Mouse (Mus musculus): ENCODE data around the gene Lhfp. TPM values are rescaled to one million over a fixed set of nuclear protein-coding genes. Genes with fewer than 3 reads are reported as not detected.

Gene Lhfp
- total and polyA plus RNA-seq, 3 experiments: 51.4 to 79.4 (median 53.5) TPM

- intact Hi-C loops (cut with DNase I): no loop called here
- Histone ChIP-seq H3K4me3 (no peak overlapping the region), H3K36me3 (ENCODE audit: control insufficient read depth, insufficient read depth, low read length) (no peaks in the 10 kb centered on the region)
Observed at GRCm38 (mm10) chr3:53139205-53139604, 97.9 kb downstream of the Lhfp start.

GRCm38 (mm10) chr3:53139642-53140041 is 98.3 kb downstream of the Lhfp start:
- H3K27ac ChIP-seq: no peak overlapping the region
- 79% methylated on average over 5 of the region's 5 CpGs for WGBS
- no peak for DNase-seq
- 0 out of 2 replicates have a peak, but pooled peaks cover 2% of the 10 kb centered on the region for H3K79me2 ChIP-seq (replicated peaks; ENCODE audit: control insufficient read depth, insufficient read depth, low read length)
- no peak overlapping the region for H3K9ac ChIP-seq (ENCODE audit: low read depth, low read length)
- no peaks in the 10 kb centered on the region for H3K36me3 ChIP-seq (ENCODE audit: control insufficient read depth, insufficient read depth, low read length)
- intact Hi-C loops (cut with DNase I): no loop called here
- H3K4me1 ChIP-seq (ENCODE audit: control insufficient read depth, insufficient read depth, low read length): no peaks in the 10 kb centered on the region
- TF ChIP-seq EP300 (IDR thresholded peaks at IDR 0.05; ENCODE audit: insufficient read depth, low read depth, low read length): no peak
- TF ChIP-seq POLR2A (IDR thresholded peaks at IDR 0.05; ENCODE audit: insufficient read depth, low read depth, low read length): no peak
- no peak for TF ChIP-seq CTCF (IDR thresholded peaks at IDR 0.05)
- H3K27me3 ChIP-seq (ENCODE audit: control insufficient read depth, insufficient read depth, low read length): no peaks in the 10 kb centered on the region
- no peak overlapping the region for H3K4me3 ChIP-seq

More at GRCm38 (mm10) chr3:53139205-53139604, 97.9 kb downstream of the Lhfp start:
- H3K79me2 ChIP-seq (replicated peaks; ENCODE audit: control insufficient read depth, insufficient read depth, low read length): 0 out of 2 replicates have a peak, but pooled peaks cover 2% of the 10 kb centered on the region
- no peak overlapping the region for H3K9ac ChIP-seq (ENCODE audit: low read depth, low read length)
- H3K27me3 ChIP-seq (ENCODE audit: control insufficient read depth, insufficient read depth, low read length): no peaks in the 10 kb centered on the region
- H3K27ac ChIP-seq: no peak overlapping the region
- DNase-seq: no peak
- no peaks in the 10 kb centered on the region for H3K4me1 ChIP-seq (ENCODE audit: control insufficient read depth, insufficient read depth, low read length)
- no peak for TF ChIP-seq EP300 (IDR thresholded peaks at IDR 0.05; ENCODE audit: insufficient read depth, low read depth, low read length)

GRCm38 (mm10) chr3:53142528-53142927 is 101.2 kb downstream of the Lhfp start:
- Histone ChIP-seq H3K36me3 (ENCODE audit: control insufficient read depth, insufficient read depth, low read length) (no peaks in the 10 kb centered on the region), H3K4me3 (no peak overlapping the region), H3K27me3 (ENCODE audit: control insufficient read depth, insufficient read depth, low read length) (no peaks in the 10 kb centered on the region), H3K27ac (no peak overlapping the region), H3K9ac (ENCODE audit: low read depth, low read length) (no peak overlapping the region), H3K79me2 (replicated peaks; ENCODE audit: control insufficient read depth, insufficient read depth, low read length) (0 out of 2 replicates have a peak, but pooled peaks cover 2% of the 10 kb centered on the region), H3K4me1 (ENCODE audit: control insufficient read depth, insufficient read depth, low read length) (no peaks in the 10 kb centered on the region)
- intact Hi-C loops (cut with DNase I): no loop called here
- DNase-seq: peak; percentile 34 to 52
- 66% methylated on average over 9 of the region's 9 CpGs for WGBS
- no peak for TF ChIP-seq POLR2A (IDR thresholded peaks at IDR 0.05; ENCODE audit: insufficient read depth, low read depth, low read length)
- TF ChIP-seq CTCF (IDR thresholded peaks at IDR 0.05): no peak
- no peak for TF ChIP-seq EP300 (IDR thresholded peaks at IDR 0.05; ENCODE audit: insufficient read depth, low read depth, low read length)

- Histone ChIP-seq H3K4me1 (ENCODE audit: control insufficient read depth, insufficient read depth, low read length) (no peaks in the 10 kb centered on the region), H3K36me3 (ENCODE audit: control insufficient read depth, insufficient read depth, low read length) (no peaks in the 10 kb centered on the region), H3K27me3 (ENCODE audit: control insufficient read depth, insufficient read depth, low read length) (no peaks in the 10 kb centered on the region), H3K79me2 (replicated peaks; ENCODE audit: control insufficient read depth, insufficient read depth, low read length) (no peaks in the 10 kb centered on the region), H3K4me3 (no peak overlapping the region), H3K9ac (ENCODE audit: low read depth, low read length) (no peak overlapping the region), H3K27ac (no peak overlapping the region)
- intact Hi-C loops (cut with DNase I): no loop called here
- DNase-seq: no peak
- 59% methylated on average over 2 of the region's 2 CpGs for WGBS
- TF ChIP-seq POLR2A (IDR thresholded peaks at IDR 0.05; ENCODE audit: insufficient read depth, low read depth, low read length) (no peak), CTCF (IDR thresholded peaks at IDR 0.05) (no peak), EP300 (IDR thresholded peaks at IDR 0.05; ENCODE audit: insufficient read depth, low read depth, low read length) (no peak)
Observed at GRCm38 (mm10) chr3:53145526-53145925, 104.2 kb downstream of the Lhfp start.

GRCm38 (mm10) chr3:53145946-53146345 is 104.6 kb downstream of the Lhfp start:
- Histone ChIP-seq H3K4me1 (ENCODE audit: control insufficient read depth, insufficient read depth, low read length) (no peaks in the 10 kb centered on the region), H3K79me2 (replicated peaks; ENCODE audit: control insufficient read depth, insufficient read depth, low read length) (no peaks in the 10 kb centered on the region), H3K36me3 (ENCODE audit: control insufficient read depth, insufficient read depth, low read length) (peaks cover 2% of the 10 kb centered on the region), H3K27ac (no peak overlapping the region), H3K9ac (ENCODE audit: low read depth, low read length) (no peak overlapping the region), H3K4me3 (no peak overlapping the region), H3K27me3 (ENCODE audit: control insufficient read depth, insufficient read depth, low read length) (no peaks in the 10 kb centered on the region)
- no peak for DNase-seq
- WGBS: 57% methylated on average over 5 of the region's 5 CpGs
- TF ChIP-seq CTCF (IDR thresholded peaks at IDR 0.05): no peak
- TF ChIP-seq POLR2A (IDR thresholded peaks at IDR 0.05; ENCODE audit: insufficient read depth, low read depth, low read length): no peak
- no peak for TF ChIP-seq EP300 (IDR thresholded peaks at IDR 0.05; ENCODE audit: insufficient read depth, low read depth, low read length)
- intact Hi-C loops (cut with DNase I): no loop called here

GRCm38 (mm10) chr3:53147001-53147400 is 105.7 kb downstream of the Lhfp start:
- no peak overlapping the region for H3K9ac ChIP-seq (ENCODE audit: low read depth, low read length)
- no peak overlapping the region for H3K27ac ChIP-seq
- H3K36me3 ChIP-seq (ENCODE audit: control insufficient read depth, insufficient read depth, low read length): peaks cover 3% of the 10 kb centered on the region
- 89% methylated on average over 5 of the region's 5 CpGs for WGBS
- TF ChIP-seq POLR2A (IDR thresholded peaks at IDR 0.05; ENCODE audit: insufficient read depth, low read depth, low read length): no peak
- no peak for TF ChIP-seq EP300 (IDR thresholded peaks at IDR 0.05; ENCODE audit: insufficient read depth, low read depth, low read length)
- TF ChIP-seq CTCF (IDR thresholded peaks at IDR 0.05): no peak
- no peaks in the 10 kb centered on the region for H3K4me1 ChIP-seq (ENCODE audit: control insufficient read depth, insufficient read depth, low read length)
- no peak overlapping the region for H3K4me3 ChIP-seq
- intact Hi-C loops (cut with DNase I): no loop called here
- DNase-seq: no peak
- H3K79me2 ChIP-seq (replicated peaks; ENCODE audit: control insufficient read depth, insufficient read depth, low read length): peaks cover 2% of the 10 kb centered on the region
- H3K27me3 ChIP-seq (ENCODE audit: control insufficient read depth, insufficient read depth, low read length): no peaks in the 10 kb centered on the region
